Mouse (Mus musculus) MEL (cell line): ENCODE data around the gene Psmc1. TPM values are rescaled to one million over a fixed set of nuclear protein-coding genes. Genes with fewer than 3 reads are reported as not detected.

ENCODE experiments used
- DNase-seq: peaks from one replicate; pipeline ENCODE4 v3.0.0; 2011; ENCODE audit warnings: low read depth, low spot score
- H3K27ac ChIP-seq: 2 replicates; pipeline ENCODE4 v1.5.1; 2012; ENCODE audit warnings: low read depth, mild to moderate bottlenecking, control low read depth, low read length, moderate library complexity; ENCODE audit not compliant: control insufficient read depth
- H3K27me3 ChIP-seq, 2 experiments: fragments of 150-350 bp in 1 of 2; sonication (generic) in 1 of 2; 2 replicates each; pipeline ENCODE4 v1.6.1; 2012; ENCODE audit warnings: low read length in 2 of 2, mild to moderate bottlenecking in 2 of 2, improper control_type of control experiment in 1 of 2, moderate library complexity in 1 of 2; ENCODE audit not compliant: insufficient read depth in 2 of 2, control insufficient read depth in 1 of 2
- H3K36me3 ChIP-seq, 2 experiments: 2 replicates each; pipeline ENCODE4 v1.6.1; 2012 to 2014; ENCODE audit warnings: low read length in 2 of 2, improper control_type of control experiment in 1 of 2, inconsistent platforms in 1 of 2, mild to moderate bottlenecking in 1 of 2; ENCODE audit not compliant: insufficient read depth in 2 of 2, control insufficient read depth in 1 of 2
- H3K4me1 ChIP-seq, 2 experiments: fragments of 150-350 bp in 1 of 2; sonication (generic) in 1 of 2; 2 replicates each; pipeline ENCODE4 v1.6.1; 2012; ENCODE audit warnings: low read length in 2 of 2, improper control_type of control experiment in 1 of 2, mild to moderate bottlenecking in 1 of 2; ENCODE audit not compliant: insufficient read depth in 2 of 2, control insufficient read depth in 1 of 2
- H3K4me3 ChIP-seq, 2 experiments: fragments of 150-350 bp in 1 of 2; sonication (generic) in 1 of 2; 2 replicates each; pipeline ENCODE4 v1.5.1; 2012; ENCODE audit warnings: low read depth in 2 of 2, low read length in 2 of 2, mild to moderate bottlenecking in 2 of 2, moderate library complexity in 2 of 2, control low read depth in 1 of 2, improper control_type of control experiment in 1 of 2; ENCODE audit not compliant: control insufficient read depth in 1 of 2, insufficient read depth in 1 of 2
- H3K79me2 ChIP-seq: 2 replicates; pipeline ENCODE4 v1.6.1; 2012; ENCODE audit warnings: mild to moderate bottlenecking, low read length, moderate library complexity; ENCODE audit not compliant: control insufficient read depth, poor library complexity, insufficient read depth
- H3K9ac ChIP-seq: 2 replicates; pipeline ENCODE4 v1.6.1; 2012; ENCODE audit warnings: low read depth, mild to moderate bottlenecking, control low read depth, low read length, moderate library complexity; ENCODE audit not compliant: control insufficient read depth, poor library complexity, severe bottlenecking
- H3K9me3 ChIP-seq: fragments of 150-350 bp; sonication (generic); replicated peaks from 2 replicates; pipeline ENCODE4 v1.6.1; 2012; ENCODE audit warnings: mild to moderate bottlenecking, low read length, improper control_type of control experiment, moderate library complexity; ENCODE audit not compliant: insufficient read depth
- GABPA ChIP-seq: IDR thresholded peaks from 2 replicates; pipeline ENCODE4 v1.6.1; 2012; ENCODE audit warnings: low read depth, mild to moderate bottlenecking, inconsistent platforms, low read length, improper control_type of control experiment, moderate library complexity
- JUND ChIP-seq: IDR thresholded peaks from 2 replicates; pipeline ENCODE4 v1.6.1; 2011; ENCODE audit warnings: low read depth, mild to moderate bottlenecking, improper control_type of control experiment, low read length
- KAT2A ChIP-seq: conservative IDR thresholded peaks from 2 replicates; pipeline ENCODE4 v1.6.1; 2012; ENCODE audit warnings: low read depth, low read length, improper control_type of control experiment, inconsistent platforms
- MAZ ChIP-seq: IDR thresholded peaks from 2 replicates; pipeline ENCODE4 v1.6.1; 2012; ENCODE audit warnings: low read depth, mild to moderate bottlenecking, inconsistent platforms, low read length, improper control_type of control experiment
- MYC ChIP-seq: IDR thresholded peaks from 2 replicates; pipeline ENCODE4 v1.6.1; 2011; ENCODE audit warnings: low read depth, mild to moderate bottlenecking, low read length, improper control_type of control experiment, moderate library complexity
- NRF1 ChIP-seq: IDR thresholded peaks from 2 replicates; pipeline ENCODE4 v1.6.1; 2014; ENCODE audit warnings: low read depth, mild to moderate bottlenecking, inconsistent platforms, low read length, improper control_type of control experiment, moderate library complexity; ENCODE audit not compliant: poor library complexity, insufficient read depth, severe bottlenecking
- RAD21 ChIP-seq: IDR thresholded peaks from 2 replicates; pipeline ENCODE4 v1.6.1; 2011; ENCODE audit warnings: mild to moderate bottlenecking, low read depth, low read length, improper control_type of control experiment
- TAL1 ChIP-seq: IDR thresholded peaks from 2 replicates; pipeline ENCODE4 v1.6.1; 2012; ENCODE audit warnings: mild to moderate bottlenecking, inconsistent platforms, low read length, moderate library complexity, mixed read lengths
- polyA plus RNA-seq, 2 experiments: library from polyadenylated mRNA; stranded (reverse) in 1 of 2; unstranded in 1 of 2; fragments of >175 nt in 1 of 2; fragments of >200 nt in 1 of 2; gene quantifications; 2 replicates each; pipeline versions ENCODE4 v1.2.1 to v1.2.4; 2012; ENCODE audit warnings: low replicate concordance in 2 of 2, low read depth in 1 of 2; ENCODE audit not compliant: insufficient read length in 2 of 2, insufficient read depth in 1 of 2, missing spikeins in 1 of 2
- total RNA-seq: library from RNA; depleted of rRNA; stranded (reverse); fragments of 300-350 nt; gene quantifications from 2 replicates; pipeline ENCODE4 v1.2.3, GENCODE M21; 2012; rRNA removed

Psmc1 gene
- total and polyA plus RNA-seq, 3 experiments, result 322 to 501 TPM; not detected in 1

GRCm38 (mm10) chr12:100172481-100172880, 62.5 kb downstream of the Psmc1 start:
- H3K79me2 ChIP-seq, result no peaks in the 10 kb centered on the region
- peaks cover 0 to 2% of the 10 kb centered on the region in 2 experiments; a peak in 2 of 4 replicates for H3K36me3 ChIP-seq
- H3K27me3 ChIP-seq, result 0 out of 4 replicates have a peak, but pooled peaks cover 0 to 1% of the 10 kb centered on the region in 2 experiments
- no peak for DNase-seq
- no peaks in the 10 kb centered on the region for H3K9me3 ChIP-seq
- peaks cover 0 to 8% of the 10 kb centered on the region in 2 experiments; a peak in 2 of 4 replicates for H3K4me1 ChIP-seq
- H3K4me3 ChIP-seq, result no peak overlapping the region
- no peak overlapping the region for H3K27ac ChIP-seq
- no peak for TF ChIP-seq JUND
- no peak for TF ChIP-seq RAD21
- no peak for TF ChIP-seq MYC
- TF ChIP-seq NRF1, result no peak
- no peak for TF ChIP-seq GABPA
- no peak for TF ChIP-seq KAT2A
- TF ChIP-seq MAZ, result no peak
- no peak for TF ChIP-seq TAL1
- TF ChIP-seq, all 39 proteins: peak for 0
- H3K9ac ChIP-seq, result no peak overlapping the region

Other genes with a start within 250 kb of the Psmc1 start
- gene Efcab11, start 225.7 kb upstream of the Psmc1 start, total RNA-seq, result 2.5 and 3.6 TPM in 2 replicates
- 1 to 10 TPM in 1 of 2 experiments, not detected in 1; 3.5 TPM for gene Efcab11, start 225.7 kb upstream of the Psmc1 start, polyA plus RNA-seq
- 33.2 and 39.1 TPM in 2 replicates for gene Tdp1, start 225.6 kb upstream of the Psmc1 start, total RNA-seq
- gene Tdp1, start 225.6 kb upstream of the Psmc1 start, polyA plus RNA-seq, result 100 to 1,000 TPM in 1 of 2 experiments, 10 to 100 TPM in 1; 94.3 to 142 TPM
- not detected in 2 replicates for gene Kcnk13, start 145.7 kb upstream of the Psmc1 start, total RNA-seq
- not detected for gene Kcnk13, start 145.7 kb upstream of the Psmc1 start, polyA plus RNA-seq
- gene Nrde2, start 49.5 kb downstream of the Psmc1 start, total RNA-seq, result 16.5 and 17.7 TPM in 2 replicates
- 10 to 100 TPM in 1 of 2 experiments, not detected in 1; 17.2 TPM for gene Nrde2, start 49.5 kb downstream of the Psmc1 start, polyA plus RNA-seq
- gene Calm1, start 89.3 kb downstream of the Psmc1 start, total RNA-seq, result 602 and 651 TPM in 2 replicates
- 1,000 to 10,000 TPM in 1 of 2 experiments, 100 to 1,000 TPM in 1; 524 to 3,339 TPM for gene Calm1, start 89.3 kb downstream of the Psmc1 start, polyA plus RNA-seq